Mouse (Mus musculus) erythroblast, embryonic 14.5 days (primary cell): ENCODE measurements around the gene Slf2.

Experiments used
- GATA1 ChIP-seq: IDR thresholded peaks from 2 replicates; pipeline ENCODE4 v1.6.1; 2012; ENCODE audit warnings: low read length, inconsistent platforms, mixed read lengths
- TAL1 ChIP-seq: IDR thresholded peaks from 3 replicates; pipeline ENCODE4 v1.6.1; 2012; ENCODE audit warnings: low read length, inconsistent platforms, mixed read lengths

DNA sequence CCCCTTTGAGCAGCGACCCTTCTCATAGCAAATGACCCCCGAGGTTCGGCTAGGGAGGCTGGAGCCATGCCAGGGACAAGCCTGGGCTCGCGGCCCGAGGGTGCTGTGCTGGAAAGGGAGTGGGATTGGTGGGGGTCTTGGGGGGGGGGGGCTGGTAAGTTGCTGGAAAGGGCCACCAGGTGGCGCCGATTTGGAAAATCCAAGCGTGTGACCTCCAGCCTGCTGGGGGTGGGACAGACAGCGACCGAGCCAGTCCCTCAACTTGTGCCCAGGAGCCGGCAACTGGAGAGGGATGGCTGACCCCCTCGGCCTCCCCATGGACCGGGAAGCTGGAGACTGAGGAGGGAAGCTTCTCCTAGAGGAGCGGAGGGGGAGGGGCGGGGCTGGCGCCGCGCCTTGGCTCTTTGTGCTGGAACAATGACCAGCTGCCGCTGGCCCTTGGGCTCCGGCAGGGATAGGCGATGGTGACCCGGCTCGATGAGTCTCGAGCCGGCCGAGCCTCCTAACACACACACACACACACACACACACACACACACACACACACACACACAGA lies 86.3 kb downstream of the Slf2 start:
- TF ChIP-seq GATA1 (no peak), TAL1 (no peak)
